Mouse (Mus musculus): Measurements from ENCODE around the gene Ctrc.
"Not testable (repeated sequence)": the region's sequence is repeated elsewhere in the genome, so short reads cannot be mapped to it uniquely, and the experiment has no call there.

DNA sequence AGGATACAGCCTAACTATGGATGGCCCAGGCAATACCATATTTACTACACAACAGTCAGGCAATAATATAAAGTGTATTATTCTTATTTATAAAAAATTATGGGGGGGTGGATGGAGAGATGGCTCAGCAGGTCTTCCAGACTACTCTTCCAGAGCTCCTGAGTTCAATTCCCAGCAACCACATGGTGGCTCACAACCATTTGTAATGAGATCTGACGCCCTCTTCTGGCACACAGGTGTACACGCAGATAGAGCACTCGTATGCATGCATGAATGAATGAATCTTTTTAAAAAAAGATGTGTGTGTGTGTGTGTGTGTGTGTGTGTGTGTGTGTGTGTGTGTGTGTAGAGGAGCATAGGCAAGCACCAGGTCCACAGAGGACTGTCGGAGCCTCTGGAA is 73.1 kb downstream of the Ctrc start:
- not testable (repeated sequence) for TF ChIP-seq CHD1 (IDR thresholded peaks at IDR 0.05; ENCODE audit: low read depth, low read length); CTCF (conservative IDR thresholded peaks at IDR 0.05 in 1 of 2, IDR thresholded peaks at IDR 0.05 in 1 of 2; ENCODE audit: low read depth in 2 of 2, low read length in 2 of 2); HCFC1 (IDR thresholded peaks at IDR 0.05; ENCODE audit: low read depth, low read length); TCF12 (IDR thresholded peaks at IDR 0.05; ENCODE audit: low read depth, low read length); POLR2AphosphoS2 (IDR thresholded peaks at IDR 0.05; ENCODE audit: low read depth, low read length); ZNF384 (IDR thresholded peaks at IDR 0.05; ENCODE audit: low read depth, low read length)
